Mouse (Mus musculus) common myeloid progenitor, adult 5-6 weeks (primary cell): ENCODE results near the gene Ppp2r5a. TPM values are rescaled to one million over a fixed set of nuclear protein-coding genes. Genes with fewer than 3 reads are reported as not detected.

Experiments used
- ATAC-seq: replicated peaks from 2 replicates; pipeline ENCODE4 v1.8.0; 2016; ENCODE audit warnings: low read depth, mild to moderate bottlenecking, moderate TSS enrichment, inconsistent platforms; ENCODE audit not compliant: poor library complexity, severe bottlenecking
- total RNA-seq: library from RNA; stranded (forward); fragments of 200-1000, 187-1606 nt; gene quantifications from 2 replicates; pipeline ENCODE4 v1.2.3, GENCODE M21; 2017

Gene Ppp2r5a
- total RNA-seq, 1 experiment from 2014 or later: 115 TPM

DNA sequence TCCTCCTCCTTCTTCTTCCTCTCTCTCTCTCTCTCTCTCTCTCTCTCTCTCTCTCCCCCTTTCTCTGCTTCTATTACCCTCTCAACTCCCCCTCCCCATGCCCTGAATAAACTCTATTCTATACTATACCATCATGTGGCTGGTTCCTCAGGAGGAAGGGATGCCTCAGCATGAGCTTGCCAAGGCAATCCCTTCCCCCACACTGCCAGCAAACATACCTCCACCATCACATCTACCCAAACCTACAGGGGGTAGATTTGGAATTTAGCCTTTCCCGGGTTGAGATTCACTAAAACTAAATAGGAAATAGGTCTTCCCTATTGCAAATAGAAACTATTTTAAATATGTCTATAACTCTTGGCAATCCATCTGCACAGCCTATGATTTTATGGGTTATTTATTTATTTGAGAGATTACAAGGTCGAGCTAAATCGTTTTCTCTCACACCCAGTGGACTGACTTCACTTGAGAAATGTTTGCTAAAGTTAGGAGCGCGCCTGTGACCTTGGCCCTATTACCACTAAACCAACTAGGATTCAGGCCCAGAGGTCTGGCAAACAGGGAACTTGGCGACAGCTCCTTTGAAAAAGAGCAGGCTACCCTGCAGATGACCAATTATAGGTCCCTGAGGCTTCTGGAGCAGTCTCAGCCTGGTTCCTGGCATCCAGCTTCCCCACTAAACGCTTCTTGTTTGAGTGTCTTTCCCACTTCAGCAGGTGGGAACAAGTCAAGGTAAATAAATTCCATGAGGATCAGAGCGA is 17.1 kb upstream of the Ppp2r5a start:
- ATAC-seq: no peak

DNA sequence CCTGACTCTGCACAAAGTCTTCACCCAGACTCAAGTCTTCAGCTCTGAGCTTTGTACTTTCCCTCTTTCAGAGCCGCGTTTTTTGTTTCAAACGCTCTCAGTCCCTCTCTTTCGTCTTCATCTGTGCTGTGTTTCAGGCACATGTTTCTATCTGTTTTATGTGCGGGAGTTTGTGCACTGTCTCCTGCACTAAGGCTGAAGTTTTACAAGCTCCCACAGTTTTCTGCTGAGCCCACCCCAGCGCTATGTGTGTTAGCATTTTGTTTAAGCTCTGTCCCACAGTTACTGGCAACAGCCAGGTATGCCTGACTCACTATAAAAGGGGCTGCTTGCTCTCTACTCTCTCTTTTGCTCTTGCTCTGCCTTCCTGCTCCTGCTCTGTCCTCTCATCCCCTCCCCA is 16.3 kb upstream of the Ppp2r5a start:
- no peak for ATAC-seq

DNA sequence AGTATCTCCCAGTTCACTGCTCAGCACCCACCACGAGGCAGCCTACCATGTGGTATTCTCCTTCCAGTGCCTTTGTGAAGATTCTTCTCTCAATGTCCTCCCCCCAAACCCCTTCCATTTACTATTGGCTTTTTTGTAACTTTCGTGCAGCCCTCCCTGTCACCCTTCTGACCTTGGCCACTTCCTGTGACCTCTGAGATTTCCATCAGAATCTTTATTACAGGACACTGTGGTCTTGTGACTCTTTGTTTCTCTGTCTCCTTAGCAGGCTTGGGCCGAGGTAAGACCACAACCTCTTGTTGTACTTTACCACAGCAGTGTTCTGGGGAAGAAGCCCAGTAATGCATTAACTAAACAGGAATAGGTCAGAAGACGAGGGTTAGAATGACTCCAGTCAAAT is 15.9 kb upstream of the Ppp2r5a start:
- ATAC-seq: no peak

DNA sequence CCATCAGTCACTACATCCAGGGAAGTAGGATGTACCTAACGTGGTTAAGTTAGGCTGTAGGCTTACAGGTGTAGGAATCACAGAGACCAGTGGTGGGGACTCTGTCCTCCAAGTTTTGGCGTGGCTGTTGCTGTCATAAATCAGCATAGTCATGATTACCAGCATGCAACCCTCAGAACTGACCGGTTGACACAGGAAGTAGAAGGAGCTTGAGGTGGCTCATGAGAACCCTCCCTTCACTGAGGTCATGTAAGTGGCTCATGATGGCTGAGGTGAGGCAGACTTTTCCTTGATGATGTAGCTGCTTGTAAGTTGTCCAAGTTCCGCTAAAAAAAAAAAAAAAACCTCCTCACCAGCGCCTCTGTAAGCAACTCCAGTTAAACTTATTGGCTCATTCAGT is 14.0 kb upstream of the Ppp2r5a start:
- ATAC-seq: 0 out of 2 replicates have a peak, but pooled peaks have one; percentile 18

DNA sequence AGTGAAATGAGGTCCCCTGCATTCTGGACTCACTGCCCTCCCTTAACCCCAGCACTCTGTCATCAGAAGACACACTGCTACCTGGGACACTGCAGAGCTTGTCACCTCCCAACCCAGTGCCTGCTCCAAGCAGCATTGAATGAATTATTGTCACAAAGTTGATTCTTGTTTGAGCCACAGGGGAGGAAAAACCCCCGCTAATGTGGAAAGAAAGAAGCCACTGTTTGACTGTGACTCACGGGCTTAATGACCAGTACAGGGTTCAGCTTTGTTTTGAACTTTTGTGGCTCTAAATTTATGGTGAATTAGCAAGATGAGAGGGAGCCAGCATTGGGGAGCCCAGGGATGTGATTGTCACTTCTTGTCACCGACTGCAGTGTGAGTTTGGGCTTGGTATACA is 13.5 kb upstream of the Ppp2r5a start:
- no peak for ATAC-seq

DNA sequence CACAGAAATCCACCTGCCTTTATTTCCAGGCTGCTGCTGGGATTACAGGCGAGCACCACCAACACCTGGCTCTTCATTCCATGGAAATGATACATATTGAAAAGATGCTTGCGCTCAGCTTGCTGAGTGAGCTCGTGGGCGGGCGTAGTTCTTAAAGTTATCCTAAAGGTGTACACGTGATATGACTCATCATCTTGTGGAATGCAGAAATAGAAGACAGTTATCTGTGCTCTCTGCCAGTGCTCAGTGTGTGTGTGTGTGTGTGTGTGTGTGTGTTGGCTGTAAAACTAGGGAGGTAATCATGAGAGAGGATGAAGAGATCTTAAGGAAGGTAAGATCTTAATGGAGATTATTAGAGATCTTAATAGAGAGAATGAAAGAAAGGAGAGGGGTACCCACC is 11.4 kb upstream of the Ppp2r5a start:
- ATAC-seq: no peak

DNA sequence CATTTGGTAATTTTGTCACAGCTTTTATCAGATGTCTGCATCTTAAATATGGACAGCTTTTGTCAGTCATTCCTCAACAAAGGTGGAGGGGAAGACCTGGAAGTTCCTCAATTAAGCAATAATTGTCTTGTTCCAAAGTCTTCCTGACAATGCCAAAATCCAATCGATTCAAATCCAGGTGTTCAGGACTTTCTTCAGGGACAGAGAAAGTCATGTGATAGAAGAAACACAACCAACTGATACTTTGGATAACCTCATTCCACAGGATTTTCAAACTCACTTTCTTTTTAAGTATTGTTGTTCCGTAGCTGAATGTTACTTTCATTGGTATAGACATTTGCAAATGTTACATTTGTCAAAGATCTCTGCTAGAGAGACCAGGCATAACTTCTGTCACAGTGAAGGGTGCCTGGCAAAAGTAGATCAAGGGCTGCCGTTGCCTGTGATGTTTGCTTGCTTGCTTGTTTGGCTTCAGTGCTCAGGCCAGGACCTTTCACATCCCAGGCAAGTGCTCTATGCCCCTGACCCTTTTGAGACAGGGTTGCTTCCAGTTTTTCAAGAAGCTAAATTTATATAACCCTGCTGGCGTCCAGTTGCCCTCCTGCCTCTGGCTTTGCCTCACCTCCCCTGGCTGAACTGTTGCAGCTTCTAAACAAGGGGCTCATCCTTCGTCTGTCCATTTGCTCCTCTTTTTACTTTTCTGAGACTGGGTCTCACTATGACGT is 10.8 kb upstream of the Ppp2r5a start:
- ATAC-seq: no peak

DNA sequence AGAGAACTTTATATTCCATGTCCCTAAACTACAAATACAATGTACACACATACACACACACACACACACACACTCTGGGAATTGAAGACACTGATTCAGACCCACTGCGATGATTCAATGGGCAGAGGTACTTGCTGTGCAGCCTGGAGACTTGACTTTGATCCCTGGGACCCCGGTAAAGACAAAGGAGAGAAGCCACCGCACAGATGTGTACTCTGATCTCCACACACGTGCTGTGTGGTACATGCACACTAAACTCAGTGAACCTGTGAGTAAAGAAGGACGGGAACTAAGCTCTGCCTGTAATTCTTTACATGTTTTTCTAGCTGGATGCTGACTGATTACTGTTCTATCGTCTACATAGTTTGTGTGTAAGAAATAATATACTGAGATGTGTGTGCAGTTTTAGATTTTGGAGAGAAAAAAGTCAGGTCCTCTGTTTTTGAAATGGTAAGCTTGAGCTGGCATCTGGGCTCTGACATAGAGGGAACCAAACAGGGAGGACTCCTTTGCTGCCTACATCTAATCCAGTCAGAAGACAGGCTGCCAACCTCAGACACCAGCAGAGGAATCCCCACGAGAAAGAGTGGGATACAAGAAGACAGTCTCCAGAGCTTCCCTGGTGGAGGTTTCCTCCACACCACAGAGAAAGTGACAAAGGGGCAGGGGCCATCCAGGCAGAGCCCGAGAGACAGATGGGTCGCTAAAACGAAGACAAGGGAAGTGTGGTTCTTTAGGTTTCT is 7.4 kb upstream of the Ppp2r5a start:
- no peak for ATAC-seq

DNA sequence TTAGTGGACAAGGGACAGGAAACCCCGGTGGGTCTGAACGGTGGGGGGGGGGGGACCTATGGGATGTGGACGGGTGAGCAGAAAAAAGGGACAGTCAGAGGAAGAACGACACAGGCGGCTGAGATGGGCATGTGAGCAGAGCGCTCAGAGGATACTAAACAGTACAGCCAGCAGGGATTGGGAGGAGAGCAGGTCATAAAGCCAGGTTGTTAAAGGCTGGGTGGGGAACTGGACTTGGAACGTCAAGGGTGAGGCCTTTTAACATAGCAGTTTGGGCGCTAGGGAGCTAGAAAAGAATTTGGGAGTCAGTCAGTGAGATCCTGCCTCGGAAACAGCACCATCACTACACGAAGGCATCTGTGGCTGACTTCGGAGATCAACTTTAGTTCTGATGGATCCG is 4.2 kb upstream of the Ppp2r5a start:
- no peak for ATAC-seq

DNA sequence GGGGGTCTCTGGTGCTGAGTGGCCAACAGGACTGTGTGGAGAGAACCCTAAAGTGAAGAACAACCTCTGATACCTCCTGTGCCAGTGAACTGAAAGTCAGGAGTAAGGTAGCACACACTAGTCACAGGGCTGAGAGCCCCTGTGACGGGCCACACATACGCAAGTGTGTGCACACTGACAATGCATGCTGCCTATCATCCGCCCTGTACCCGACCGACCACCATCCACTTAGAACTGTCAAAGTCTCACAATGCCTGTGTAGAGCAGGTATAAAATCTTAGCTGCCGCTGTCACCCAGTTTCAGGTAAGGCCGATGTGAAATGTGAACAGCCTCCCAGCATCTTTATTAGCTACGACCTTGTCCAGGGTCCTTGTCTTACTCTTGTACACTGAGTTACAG is 3.4 kb upstream of the Ppp2r5a start:
- no peak for ATAC-seq

DNA sequence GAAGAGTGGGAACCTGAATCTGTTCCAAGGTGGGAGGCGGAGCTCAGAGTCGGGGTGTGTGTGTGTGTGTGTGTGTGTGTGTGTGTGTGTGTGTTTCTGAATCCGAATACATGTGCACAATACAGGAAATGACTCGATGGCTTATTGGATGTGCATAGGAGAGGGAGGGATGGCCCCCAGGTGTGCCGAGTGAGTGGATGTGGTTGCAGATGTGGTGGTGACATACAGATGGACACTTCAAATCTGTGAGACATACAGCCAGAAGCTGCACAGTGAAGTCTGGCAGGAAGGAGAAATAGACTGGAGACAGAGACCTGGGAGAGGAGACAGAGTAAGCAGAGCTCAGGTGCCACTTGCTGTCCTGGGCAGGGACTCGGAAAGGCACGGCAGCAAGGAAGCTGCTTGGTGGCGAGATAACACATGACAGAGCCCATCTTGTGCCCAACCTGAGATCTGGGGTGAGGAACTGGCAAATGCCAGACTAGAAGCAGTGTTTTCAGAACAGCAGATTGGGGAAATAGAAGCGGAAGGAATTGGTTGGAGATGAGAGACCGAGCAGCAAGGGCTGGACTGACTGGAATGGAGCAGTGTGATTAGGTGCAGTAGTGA is 1.8 kb upstream of the Ppp2r5a start:
- ATAC-seq: peak; percentile 67

DNA sequence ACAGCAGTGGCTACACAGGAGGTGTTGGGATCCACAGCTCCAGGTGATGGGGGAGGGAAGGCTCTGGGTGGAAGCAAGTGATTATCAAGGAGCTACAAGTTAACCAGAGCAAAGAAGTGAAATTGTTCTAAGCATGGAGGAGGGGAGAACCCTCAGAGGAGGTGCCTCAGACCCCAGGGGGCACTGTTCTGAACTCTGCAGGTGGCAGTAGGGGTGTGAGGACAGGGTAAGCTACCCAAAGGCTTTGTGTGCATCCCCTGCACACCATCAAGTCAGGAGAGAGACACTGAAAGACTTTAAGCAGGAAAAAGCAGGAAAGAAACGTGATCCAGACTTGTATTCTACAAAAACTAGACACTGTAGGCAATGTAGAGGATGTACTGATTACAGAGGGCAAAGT is 1.2 kb upstream of the Ppp2r5a start:
- ATAC-seq: no peak

DNA sequence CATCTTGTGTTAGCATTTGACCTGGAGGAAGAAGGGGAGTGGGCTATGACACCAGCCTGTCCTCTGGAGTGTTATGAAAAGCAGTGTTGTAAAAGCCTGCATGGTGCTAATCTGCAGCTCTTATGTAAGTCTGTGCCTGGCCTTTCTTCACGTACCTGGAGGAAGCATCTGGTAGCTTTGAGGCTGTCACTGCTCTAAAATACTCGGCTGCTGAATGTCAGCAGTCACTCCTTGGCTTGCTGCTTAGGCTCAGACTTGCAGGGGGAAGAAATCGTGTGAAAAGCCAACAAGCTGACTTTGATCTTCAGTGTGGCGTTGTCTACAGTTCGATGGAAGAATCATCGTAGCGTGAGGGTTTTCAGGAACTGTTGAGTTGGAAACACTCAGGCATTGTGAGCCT is 566 bp downstream of the Ppp2r5a start:
- no peak for ATAC-seq

DNA sequence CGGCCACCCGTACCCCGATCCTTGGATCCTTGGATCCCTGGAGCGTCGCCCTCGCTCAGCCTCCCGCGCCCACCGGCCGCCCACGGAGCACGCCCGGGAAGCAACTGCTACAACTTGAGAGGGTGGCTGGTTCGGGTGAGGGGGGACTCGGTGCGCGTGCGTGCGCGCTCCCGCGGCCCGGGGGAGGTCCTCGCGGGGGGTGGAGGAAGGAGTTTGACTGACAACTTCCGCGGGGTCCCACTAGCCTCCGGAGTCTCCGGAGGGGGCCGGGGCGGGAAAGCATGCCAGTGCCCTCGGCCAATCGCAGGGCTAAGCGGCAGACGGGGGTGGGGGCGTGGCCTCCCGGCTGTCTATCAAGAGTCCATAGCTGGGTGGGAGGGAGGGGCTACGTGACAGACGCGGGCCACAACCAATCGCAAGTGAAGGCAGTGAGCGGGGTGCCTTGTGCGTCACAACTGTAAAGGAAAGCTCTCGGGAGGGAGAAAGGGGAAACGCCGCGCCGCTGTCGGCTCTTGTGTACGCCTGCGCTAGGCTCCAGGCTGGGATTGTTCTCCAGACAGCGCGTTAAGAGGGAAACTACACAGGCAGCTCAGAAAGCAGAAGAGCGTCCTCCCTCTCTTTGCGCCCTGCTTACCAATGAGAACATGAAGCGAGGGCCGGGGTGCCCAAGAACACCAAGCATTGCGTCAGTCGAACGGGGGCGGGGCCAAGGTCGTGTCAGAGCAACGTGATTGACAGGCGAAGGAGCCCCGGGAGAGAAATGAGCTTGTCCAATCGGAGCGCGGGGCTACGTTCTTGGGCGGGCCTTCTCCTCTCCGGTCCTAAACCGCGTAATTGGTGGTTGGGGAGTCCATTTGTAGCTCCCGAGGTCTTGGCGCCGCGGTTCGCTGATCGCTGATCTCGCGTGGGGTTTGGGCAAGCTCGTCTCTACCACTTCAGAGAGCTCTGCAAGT is 5.9 kb downstream of the Ppp2r5a start:
- peak; percentile 84 for ATAC-seq

DNA sequence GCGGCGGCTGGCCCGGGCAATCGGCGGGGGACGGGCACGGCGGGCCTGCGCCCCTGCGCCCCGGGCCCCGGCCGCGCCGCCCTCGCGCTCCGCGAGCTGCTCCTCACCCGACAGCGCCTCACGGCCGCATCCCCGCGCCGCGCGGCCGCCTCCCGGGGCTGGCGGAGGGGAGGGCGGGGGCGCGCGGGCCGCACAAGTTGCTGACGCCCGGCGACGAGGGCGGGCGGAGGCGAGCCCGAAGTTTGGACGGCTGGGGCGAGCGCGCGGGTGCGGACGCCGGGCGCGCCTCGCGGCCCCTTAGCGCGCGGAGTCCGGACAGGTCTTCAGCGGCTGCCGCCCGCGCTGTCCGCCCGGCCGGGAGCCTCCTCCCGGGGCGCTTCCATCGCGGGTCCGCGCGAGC is 6.6 kb downstream of the Ppp2r5a start:
- no peak for ATAC-seq

DNA sequence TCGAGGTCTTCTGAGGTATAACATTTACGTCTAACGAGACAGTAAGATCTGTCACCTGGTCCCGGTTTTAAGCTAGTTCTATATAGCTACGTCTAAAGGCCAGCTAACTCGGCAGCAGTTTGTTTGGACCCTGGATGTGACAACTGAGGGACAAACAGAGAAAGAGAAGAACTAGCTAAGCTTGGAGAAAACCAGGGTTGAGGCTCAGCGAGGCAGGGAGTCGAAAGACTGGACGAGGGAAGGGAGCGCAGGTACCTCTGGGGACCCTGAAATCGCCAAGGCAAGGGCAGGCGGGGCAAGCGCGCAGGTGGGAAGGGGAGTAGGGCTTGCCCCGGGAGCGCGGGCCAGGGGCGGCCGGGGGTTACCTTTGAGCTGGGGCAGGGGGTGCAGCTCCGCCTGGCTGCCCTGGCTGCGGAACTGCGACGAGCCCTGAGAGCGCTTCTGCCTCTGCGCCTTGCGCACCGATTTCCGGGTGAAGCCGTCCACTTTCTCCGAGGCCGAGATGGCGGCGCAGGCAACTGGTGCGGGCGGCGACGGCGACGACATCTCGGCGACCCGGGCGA is 7.1 kb downstream of the Ppp2r5a start:
- ATAC-seq: no peak

DNA sequence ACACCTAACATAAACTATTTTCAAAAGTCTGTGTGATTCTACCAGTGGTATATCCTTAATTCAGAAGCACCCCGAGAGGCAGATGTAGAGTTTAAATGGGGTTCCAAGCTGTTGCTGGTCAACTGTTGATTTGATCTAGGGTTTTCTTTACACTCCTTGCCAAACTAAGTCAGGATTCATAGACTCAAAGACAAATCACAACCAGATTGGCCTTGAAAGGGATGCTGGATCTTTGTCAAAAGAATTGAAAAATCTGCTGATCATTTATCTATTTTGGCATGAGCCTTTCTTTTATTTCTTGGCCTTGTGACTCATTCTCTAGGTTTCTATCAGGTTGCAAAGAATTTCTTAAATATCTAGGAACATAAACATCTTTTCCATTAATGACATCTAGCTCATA is 7.9 kb downstream of the Ppp2r5a start:
- no peak for ATAC-seq

DNA sequence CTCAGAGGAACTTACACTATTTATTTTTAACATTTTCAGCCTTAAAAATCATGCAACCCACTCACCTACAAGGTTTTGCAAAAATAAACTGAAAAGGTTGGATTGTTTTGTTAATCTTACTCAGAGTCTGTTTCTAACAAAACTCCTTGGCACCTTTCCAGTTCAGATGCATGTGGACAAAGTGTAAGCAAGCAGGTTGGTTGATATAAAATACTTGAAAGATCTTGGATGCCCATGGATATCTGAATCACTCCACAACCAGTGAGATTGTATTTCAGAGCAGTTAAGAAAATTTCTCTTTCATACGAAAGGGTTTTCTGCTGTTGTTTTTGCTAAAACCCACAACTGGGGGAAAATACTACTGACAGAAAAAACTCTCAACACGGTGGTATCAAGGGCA is 8.9 kb downstream of the Ppp2r5a start:
- no peak for ATAC-seq

DNA sequence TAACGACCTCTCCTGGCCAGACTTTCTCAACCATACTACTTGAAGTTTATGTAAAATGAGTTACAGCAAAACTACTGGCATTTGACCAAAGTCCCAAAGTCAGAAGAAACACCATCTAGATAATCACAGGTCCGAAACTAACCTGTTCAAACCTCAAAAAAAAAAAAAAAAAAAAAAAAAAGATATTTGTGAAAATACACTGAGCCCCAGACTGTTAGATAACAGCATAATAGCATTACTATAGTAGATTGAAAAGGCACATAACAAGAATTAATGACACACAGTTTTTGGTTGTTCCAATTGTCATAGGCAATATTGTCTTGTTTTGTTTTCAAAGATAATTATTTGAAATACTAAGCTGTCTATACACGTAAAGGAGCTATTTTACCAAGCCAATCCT is 9.5 kb downstream of the Ppp2r5a start:
- ATAC-seq: no peak
